Mouse (Mus musculus): ENCODE measurements around the gene Ulk4. TPM values are rescaled to one million over a fixed set of nuclear protein-coding genes. Genes with fewer than 3 reads are reported as not detected.

Ulk4 gene
- polyA plus RNA-seq, 1 experiment from 2014 or later = 213 TPM

GRCm38 (mm10) chr9:121043021-121043420 lies 234.0 kb downstream of the Ulk4 start:
- no peak for ATAC-seq (replicated peaks; ENCODE audit: insufficient number of reproducible peaks, low FRiP score, low TSS enrichment, low read depth)
- Histone ChIP-seq H3K9me3 (replicated peaks; ENCODE audit: control insufficient read depth, low read length) (no peaks in the 10 kb centered on the region), H3K4me2 (ENCODE audit: low read depth, low read length) (no peak overlapping the region), H3K36me3 (replicated peaks; ENCODE audit: control insufficient read depth, insufficient read depth, low read depth, low read length) (no peaks in the 10 kb centered on the region), H3K4me3 (ENCODE audit: low read depth, low read length) (no peak overlapping the region), H3K9ac (replicated peaks; ENCODE audit: low read length) (no peak overlapping the region), H3K4me1 (ENCODE audit: control insufficient read depth, insufficient read depth, low read length) (no peaks in the 10 kb centered on the region), H3K27me3 (ENCODE audit: control insufficient read depth, insufficient read depth, low read length) (no peaks in the 10 kb centered on the region), H3K27ac (replicated peaks; ENCODE audit: low read depth, low read length) (no peak overlapping the region)
- DNase-seq (ENCODE audit: low spot score) = no peak
- 87% methylated on average over 4 of the region's 4 CpGs for WGBS

DNA sequence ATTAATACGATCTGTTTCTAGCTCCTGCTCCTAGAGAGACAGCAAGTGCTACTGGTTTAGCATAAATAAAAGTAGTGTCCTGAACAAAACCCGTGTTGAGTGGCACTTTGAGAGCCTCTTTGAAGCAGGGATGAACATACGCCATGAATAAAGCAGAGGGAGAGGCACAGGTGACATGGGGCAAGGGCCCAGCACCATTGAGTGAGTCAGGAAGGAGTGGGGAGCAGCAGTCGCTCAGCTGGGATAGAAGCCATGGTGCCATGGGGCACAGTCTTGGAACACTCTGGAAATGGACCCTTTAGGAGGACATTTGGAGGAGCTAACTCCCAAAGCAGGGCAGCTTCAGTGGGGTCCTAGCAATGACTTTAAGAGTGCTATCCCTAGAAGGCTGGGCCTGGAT lies 238.6 kb downstream of the Ulk4 start:
- DNase-seq (ENCODE audit: low spot score) (no peak), ATAC-seq (replicated peaks; ENCODE audit: insufficient number of reproducible peaks, low FRiP score, low TSS enrichment, low read depth) (0 out of 2 replicates have a peak, but pooled peaks have one; percentile 42)
- Histone ChIP-seq H3K4me3 (ENCODE audit: low read depth, low read length) (no peak overlapping the region), H3K36me3 (replicated peaks; ENCODE audit: control insufficient read depth, insufficient read depth, low read depth, low read length) (no peaks in the 10 kb centered on the region), H3K9ac (replicated peaks; ENCODE audit: low read length) (no peak overlapping the region), H3K27me3 (ENCODE audit: control insufficient read depth, insufficient read depth, low read length) (no peaks in the 10 kb centered on the region), H3K27ac (replicated peaks; ENCODE audit: low read depth, low read length) (no peak overlapping the region), H3K9me3 (replicated peaks; ENCODE audit: control insufficient read depth, low read length) (no peaks in the 10 kb centered on the region), H3K4me2 (ENCODE audit: low read depth, low read length) (no peak overlapping the region), H3K4me1 (ENCODE audit: control insufficient read depth, insufficient read depth, low read length) (0 out of 2 replicates have a peak, but pooled peaks cover 3% of the 10 kb centered on the region)
- 63% methylated on average over 4 of the region's 4 CpGs for WGBS

DNA sequence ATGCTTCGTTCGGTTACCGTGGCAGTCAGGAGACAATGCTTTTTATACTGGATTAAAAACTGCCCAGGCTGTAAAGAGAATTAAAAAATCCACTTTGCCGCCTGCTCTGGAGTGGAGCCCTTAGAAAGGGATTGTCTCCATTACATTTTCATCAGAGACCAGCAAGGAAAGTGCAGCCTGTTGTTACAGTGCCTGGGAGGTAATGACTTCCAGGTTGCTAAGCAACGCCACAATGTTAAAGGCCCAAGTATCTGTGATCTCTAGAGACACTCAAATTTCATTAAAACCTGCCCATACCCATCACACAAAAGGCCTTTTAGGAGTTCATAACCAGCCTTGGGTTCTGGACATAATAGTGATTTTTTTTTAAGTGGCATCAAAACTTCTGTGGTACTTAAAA lies 239.0 kb downstream of the Ulk4 start:
- H3K27ac ChIP-seq (replicated peaks; ENCODE audit: low read depth, low read length) = no peak overlapping the region
- no peak overlapping the region for H3K4me2 ChIP-seq (ENCODE audit: low read depth, low read length)
- 44% methylated on average over 5 of the region's 5 CpGs for WGBS
- 0 out of 2 replicates have a peak, but pooled peaks cover 3% of the 10 kb centered on the region for H3K4me1 ChIP-seq (ENCODE audit: control insufficient read depth, insufficient read depth, low read length)
- H3K36me3 ChIP-seq (replicated peaks; ENCODE audit: control insufficient read depth, insufficient read depth, low read depth, low read length) = no peaks in the 10 kb centered on the region
- H3K27me3 ChIP-seq (ENCODE audit: control insufficient read depth, insufficient read depth, low read length) = no peaks in the 10 kb centered on the region
- peak; percentile 85 for DNase-seq (ENCODE audit: low spot score)
- no peak overlapping the region for H3K9ac ChIP-seq (replicated peaks; ENCODE audit: low read length)
- no peak overlapping the region for H3K4me3 ChIP-seq (ENCODE audit: low read depth, low read length)
- H3K9me3 ChIP-seq (replicated peaks; ENCODE audit: control insufficient read depth, low read length) = no peaks in the 10 kb centered on the region
- ATAC-seq (replicated peaks; ENCODE audit: insufficient number of reproducible peaks, low FRiP score, low TSS enrichment, low read depth) = peak; percentile 70

DNA sequence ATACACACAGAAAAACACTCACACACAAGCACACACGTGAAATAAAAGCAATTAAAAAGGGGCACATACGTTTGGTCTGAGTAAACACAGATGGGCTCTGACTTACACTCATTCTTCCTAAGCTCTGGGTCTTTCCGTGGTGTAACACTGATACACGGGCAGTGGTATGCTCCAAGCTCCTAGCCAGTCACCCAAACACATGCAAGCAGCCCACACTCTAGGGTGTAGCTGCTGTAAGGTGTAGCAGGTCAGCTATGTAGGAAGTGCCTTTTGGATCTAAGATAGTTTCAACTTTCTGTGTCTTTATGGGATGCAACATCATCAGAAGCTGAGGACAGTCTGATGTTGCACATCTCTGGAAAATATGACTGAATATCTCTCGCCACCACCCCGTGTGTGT lies 241.7 kb downstream of the Ulk4 start:
- Histone ChIP-seq H3K27ac (replicated peaks; ENCODE audit: low read depth, low read length) (no peak overlapping the region), H3K4me3 (ENCODE audit: low read depth, low read length) (no peak overlapping the region), H3K27me3 (ENCODE audit: control insufficient read depth, insufficient read depth, low read length) (no peaks in the 10 kb centered on the region), H3K4me2 (ENCODE audit: low read depth, low read length) (no peak overlapping the region), H3K9ac (replicated peaks; ENCODE audit: low read length) (no peak overlapping the region), H3K36me3 (replicated peaks; ENCODE audit: control insufficient read depth, insufficient read depth, low read depth, low read length) (no peaks in the 10 kb centered on the region), H3K4me1 (ENCODE audit: control insufficient read depth, insufficient read depth, low read length) (0 out of 2 replicates have a peak, but pooled peaks cover 3% of the 10 kb centered on the region), H3K9me3 (replicated peaks; ENCODE audit: control insufficient read depth, low read length) (no peaks in the 10 kb centered on the region)
- ATAC-seq (replicated peaks; ENCODE audit: insufficient number of reproducible peaks, low FRiP score, low TSS enrichment, low read depth) (no peak), DNase-seq (ENCODE audit: low spot score) (no peak)
- 70% methylated on average over 6 of the region's 6 CpGs for WGBS

DNA sequence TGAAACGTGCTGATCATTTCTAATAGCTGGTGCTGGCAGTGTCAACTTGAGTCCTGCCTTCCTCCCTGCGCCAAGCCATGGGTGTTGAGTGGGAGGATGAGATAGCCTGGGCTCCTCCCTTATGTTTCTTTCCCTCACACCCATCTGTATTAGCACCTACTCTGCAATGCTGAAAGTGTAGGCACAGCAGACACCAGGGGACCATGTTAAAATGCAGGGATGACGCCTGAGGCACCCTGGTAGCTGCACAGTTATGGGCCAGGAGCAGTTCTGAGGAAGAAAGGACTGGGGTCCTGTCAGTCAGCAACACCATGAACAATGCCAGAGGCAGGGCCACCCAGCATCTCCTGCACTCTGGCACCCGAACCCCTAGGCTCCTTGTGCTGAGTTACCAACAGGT lies 243.4 kb downstream of the Ulk4 start:
- WGBS = 88% methylated on average over 4 of the region's 4 CpGs
- no peak for DNase-seq (ENCODE audit: low spot score)
- no peaks in the 10 kb centered on the region for H3K9me3 ChIP-seq (replicated peaks; ENCODE audit: control insufficient read depth, low read length)
- no peak for ATAC-seq (replicated peaks; ENCODE audit: insufficient number of reproducible peaks, low FRiP score, low TSS enrichment, low read depth)
- no peak overlapping the region for H3K27ac ChIP-seq (replicated peaks; ENCODE audit: low read depth, low read length)
- no peak overlapping the region for H3K4me2 ChIP-seq (ENCODE audit: low read depth, low read length)
- no peaks in the 10 kb centered on the region for H3K36me3 ChIP-seq (replicated peaks; ENCODE audit: control insufficient read depth, insufficient read depth, low read depth, low read length)
- H3K27me3 ChIP-seq (ENCODE audit: control insufficient read depth, insufficient read depth, low read length) = no peaks in the 10 kb centered on the region
- peaks cover 3% of the 10 kb centered on the region; the same call in 1 of the 2 replicates for H3K4me1 ChIP-seq (ENCODE audit: control insufficient read depth, insufficient read depth, low read length)
- H3K4me3 ChIP-seq (ENCODE audit: low read depth, low read length) = no peak overlapping the region
- H3K9ac ChIP-seq (replicated peaks; ENCODE audit: low read length) = no peak overlapping the region

GRCm38 (mm10) chr9:121032322-121032964 lies 244.6 kb downstream of the Ulk4 start:
- ATAC-seq (replicated peaks; ENCODE audit: insufficient number of reproducible peaks, low FRiP score, low TSS enrichment, low read depth) (no peak), DNase-seq (ENCODE audit: low spot score) (no peak)
- H3K36me3 ChIP-seq (replicated peaks; ENCODE audit: control insufficient read depth, insufficient read depth, low read depth, low read length) = no peaks in the 10 kb centered on the region
- no peaks in the 10 kb centered on the region for H3K27me3 ChIP-seq (ENCODE audit: control insufficient read depth, insufficient read depth, low read length)
- H3K4me1 ChIP-seq (ENCODE audit: control insufficient read depth, insufficient read depth, low read length) = peaks cover 2% of the 10 kb centered on the region; the same call in 1 of the 2 replicates
- H3K4me2 ChIP-seq (ENCODE audit: low read depth, low read length) = no peak overlapping the region
- WGBS = 34% methylated on average over 10 of the region's 10 CpGs
- H3K9ac ChIP-seq (replicated peaks; ENCODE audit: low read length) = no peak overlapping the region
- no peak overlapping the region for H3K4me3 ChIP-seq (ENCODE audit: low read depth, low read length)
- H3K27ac ChIP-seq (replicated peaks; ENCODE audit: low read depth, low read length) = no peak overlapping the region
- H3K9me3 ChIP-seq (replicated peaks; ENCODE audit: control insufficient read depth, low read length) = no peaks in the 10 kb centered on the region

DNA sequence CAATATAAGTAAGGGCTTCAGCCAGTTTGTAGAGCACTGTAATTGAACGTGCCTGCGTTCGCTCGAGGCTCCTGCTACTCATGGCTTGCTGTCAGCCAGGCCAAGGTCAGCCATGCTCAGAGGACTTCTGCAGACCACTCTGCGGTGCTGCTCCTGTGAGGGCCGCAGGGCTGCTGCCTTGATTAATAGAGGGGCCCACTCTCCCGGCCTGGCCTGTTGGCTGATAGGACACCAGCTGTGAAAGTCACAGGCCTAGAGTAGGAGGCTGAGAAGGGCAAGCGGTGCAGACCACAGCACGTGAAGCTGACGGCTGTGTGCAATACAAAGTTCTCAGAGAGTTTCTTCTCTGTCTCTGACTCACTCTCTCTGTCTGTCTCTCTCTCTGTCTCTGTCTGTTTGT lies 246.0 kb downstream of the Ulk4 start:
- Histone ChIP-seq H3K9ac (replicated peaks; ENCODE audit: low read length) (no peak overlapping the region), H3K4me1 (ENCODE audit: control insufficient read depth, insufficient read depth, low read length) (no peaks in the 10 kb centered on the region; the same call in 1 of the 2 replicates), H3K27ac (replicated peaks; ENCODE audit: low read depth, low read length) (no peak overlapping the region), H3K4me3 (ENCODE audit: low read depth, low read length) (no peak overlapping the region), H3K36me3 (replicated peaks; ENCODE audit: control insufficient read depth, insufficient read depth, low read depth, low read length) (no peaks in the 10 kb centered on the region), H3K27me3 (ENCODE audit: control insufficient read depth, insufficient read depth, low read length) (no peaks in the 10 kb centered on the region), H3K4me2 (ENCODE audit: low read depth, low read length) (no peak overlapping the region), H3K9me3 (replicated peaks; ENCODE audit: control insufficient read depth, low read length) (no peaks in the 10 kb centered on the region)
- WGBS = 61% methylated on average over 10 of the region's 10 CpGs
- DNase-seq (ENCODE audit: low spot score) (no peak), ATAC-seq (replicated peaks; ENCODE audit: insufficient number of reproducible peaks, low FRiP score, low TSS enrichment, low read depth) (no peak)

GRCm38 (mm10) chr9:121029786-121030185 lies 247.2 kb downstream of the Ulk4 start:
- WGBS = 47% methylated on average over 9 of the region's 9 CpGs
- Histone ChIP-seq H3K36me3 (replicated peaks; ENCODE audit: control insufficient read depth, insufficient read depth, low read depth, low read length) (no peaks in the 10 kb centered on the region), H3K4me3 (ENCODE audit: low read depth, low read length) (no peak overlapping the region), H3K4me1 (ENCODE audit: control insufficient read depth, insufficient read depth, low read length) (no peaks in the 10 kb centered on the region; the same call in 1 of the 2 replicates), H3K9ac (replicated peaks; ENCODE audit: low read length) (no peak overlapping the region), H3K9me3 (replicated peaks; ENCODE audit: control insufficient read depth, low read length) (no peaks in the 10 kb centered on the region), H3K4me2 (ENCODE audit: low read depth, low read length) (no peak overlapping the region), H3K27me3 (ENCODE audit: control insufficient read depth, insufficient read depth, low read length) (no peaks in the 10 kb centered on the region), H3K27ac (replicated peaks; ENCODE audit: low read depth, low read length) (no peak overlapping the region)
- DNase-seq (ENCODE audit: low spot score) = no peak
- no peak for ATAC-seq (replicated peaks; ENCODE audit: insufficient number of reproducible peaks, low FRiP score, low TSS enrichment, low read depth)
